Mouse (Mus musculus) intestine, embryonic 16.5 days (tissue): ENCODE measurements around the gene Rhd. TPM values are rescaled to one million over a fixed set of nuclear protein-coding genes. Genes with fewer than 3 reads are reported as not detected.

Experiments used
- ATAC-seq: fragments of 200-750 bp; cut with Nextera tagmentation; 2 replicates; pipeline ENCODE4 v1.8.0; 2017; ENCODE audit warnings: moderate TSS enrichment, moderate library complexity
- H3K27ac ChIP-seq: fragments of 300-500 bp; sonication (generic); 2 replicates; pipeline ENCODE4 v1.5.1; 2014; ENCODE audit warnings: mild to moderate bottlenecking, low read length
- H3K27me3 ChIP-seq: fragments of 300-500 bp; sonication (generic); replicated peaks from 2 replicates; pipeline ENCODE4 v1.6.1; 2014; ENCODE audit warnings: low read length, control low read depth, mixed read lengths; ENCODE audit not compliant: control insufficient read depth, insufficient read depth
- H3K36me3 ChIP-seq: fragments of 300-500 bp; sonication (generic); 2 replicates; pipeline ENCODE4 v1.6.1; 2014; ENCODE audit warnings: low read length, control low read depth; ENCODE audit not compliant: control insufficient read depth, insufficient read depth
- H3K4me1 ChIP-seq: fragments of 300-500 bp; sonication (generic); 2 replicates; pipeline ENCODE4 v1.6.1; 2014; ENCODE audit warnings: low read length, control low read depth, mixed read lengths; ENCODE audit not compliant: control insufficient read depth, insufficient read depth
- H3K4me2 ChIP-seq: fragments of 300-500 bp; sonication (generic); 2 replicates; pipeline ENCODE4 v1.6.1; 2014; ENCODE audit warnings: low read depth, low read length, control low read depth
- H3K4me3 ChIP-seq: fragments of 300-500 bp; sonication (generic); 2 replicates; pipeline ENCODE4 v1.5.1; 2014; ENCODE audit warnings: mild to moderate bottlenecking, low read length
- H3K9ac ChIP-seq: fragments of 300-500 bp; sonication (generic); 2 replicates; pipeline ENCODE4 v1.6.1; 2014; ENCODE audit warnings: low read depth, low read length
- H3K9me3 ChIP-seq: fragments of 300-500 bp; sonication (generic); 2 replicates; pipeline ENCODE4 v1.6.1; 2016; ENCODE audit warnings: low read length, control low read depth; ENCODE audit not compliant: control insufficient read depth
- WGBS: fragments of 180-500 bp; shearing (Covaris S2); extraction: QIAGEN DNeasy Blood & Tissue Kit; methylation state at CpG from one replicate; pipeline ENCODE4 v1.1.7; 2014; 5-methylcytosine and 5-hydroxymethylcytosine counted together
- polyA plus RNA-seq: library from polyadenylated mRNA; unstranded; fragments of >200 nt; fragmentation: Nextera tagmentation; extraction: Ambion mirVana; gene quantifications from 2 replicates; pipeline ENCODE4 v1.2.1, GENCODE M21; 2015

Rhd gene
- polyA plus RNA-seq, 1 experiment from 2014 or later: 10.1 TPM

GRCm38 (mm10) chr4:134928464-134928836 is 64.1 kb downstream of the Rhd start:
- Histone ChIP-seq H3K27ac (no peak overlapping the region), H3K9ac (no peak overlapping the region), H3K36me3 (peaks cover 22% of the 10 kb centered on the region), H3K4me2 (no peak overlapping the region), H3K9me3 (no peaks in the 10 kb centered on the region), H3K27me3 (no peaks in the 10 kb centered on the region), H3K4me3 (no peak overlapping the region), H3K4me1 (peaks cover 17% of the 10 kb centered on the region)
- WGBS: 79% methylated on average over 1 of the region's 1 CpGs
- no peak for ATAC-seq

- no peaks in the 10 kb centered on the region for H3K9me3 ChIP-seq
- H3K4me1 ChIP-seq: peaks cover 17% of the 10 kb centered on the region
- no peak overlapping the region for H3K9ac ChIP-seq
- no peak overlapping the region for H3K4me2 ChIP-seq
- 73% methylated on average over 4 of the region's 4 CpGs for WGBS
- H3K27me3 ChIP-seq: no peaks in the 10 kb centered on the region
- no peak overlapping the region for H3K4me3 ChIP-seq
- no peak for ATAC-seq
- no peak overlapping the region for H3K27ac ChIP-seq
- peaks cover 25% of the 10 kb centered on the region for H3K36me3 ChIP-seq
Observed at GRCm38 (mm10) chr4:134929536-134929935, 65.2 kb downstream of the Rhd start.

DNA sequence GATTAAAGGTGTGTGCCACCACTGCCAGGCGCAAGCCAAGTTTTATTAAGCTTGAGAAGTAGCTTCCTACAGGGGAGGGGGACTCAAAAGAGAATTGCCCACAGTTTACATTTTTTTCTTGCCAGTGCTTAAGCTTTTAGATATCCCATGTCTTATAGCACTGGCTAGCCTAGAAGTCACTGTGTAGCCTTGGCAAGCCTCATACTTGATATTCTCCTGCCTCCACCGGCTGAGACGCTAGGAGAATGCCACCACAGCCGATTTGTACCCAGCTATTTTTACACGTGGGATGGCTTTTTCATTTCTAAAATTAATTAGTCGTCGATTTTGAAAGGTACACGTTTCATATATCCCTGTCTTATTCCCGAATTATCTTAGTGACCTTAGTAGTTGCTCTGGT is 65.9 kb downstream of the Rhd start:
- H3K27me3 ChIP-seq: no peaks in the 10 kb centered on the region
- H3K27ac ChIP-seq: peak overlapping the region; percentile 72
- H3K9ac ChIP-seq: peak overlapping the region; percentile 52; the same call in 1 of the 2 replicates
- H3K9me3 ChIP-seq: no peaks in the 10 kb centered on the region
- peaks cover 15% of the 10 kb centered on the region for H3K4me1 ChIP-seq
- H3K4me2 ChIP-seq: peak overlapping the region; percentile 72
- ATAC-seq: peak; percentile 14; the same call in 1 of the 2 replicates
- H3K4me3 ChIP-seq: peak overlapping the region; percentile 98
- WGBS: 27% methylated on average over 9 of the region's 9 CpGs
- peaks cover 29% of the 10 kb centered on the region for H3K36me3 ChIP-seq

DNA sequence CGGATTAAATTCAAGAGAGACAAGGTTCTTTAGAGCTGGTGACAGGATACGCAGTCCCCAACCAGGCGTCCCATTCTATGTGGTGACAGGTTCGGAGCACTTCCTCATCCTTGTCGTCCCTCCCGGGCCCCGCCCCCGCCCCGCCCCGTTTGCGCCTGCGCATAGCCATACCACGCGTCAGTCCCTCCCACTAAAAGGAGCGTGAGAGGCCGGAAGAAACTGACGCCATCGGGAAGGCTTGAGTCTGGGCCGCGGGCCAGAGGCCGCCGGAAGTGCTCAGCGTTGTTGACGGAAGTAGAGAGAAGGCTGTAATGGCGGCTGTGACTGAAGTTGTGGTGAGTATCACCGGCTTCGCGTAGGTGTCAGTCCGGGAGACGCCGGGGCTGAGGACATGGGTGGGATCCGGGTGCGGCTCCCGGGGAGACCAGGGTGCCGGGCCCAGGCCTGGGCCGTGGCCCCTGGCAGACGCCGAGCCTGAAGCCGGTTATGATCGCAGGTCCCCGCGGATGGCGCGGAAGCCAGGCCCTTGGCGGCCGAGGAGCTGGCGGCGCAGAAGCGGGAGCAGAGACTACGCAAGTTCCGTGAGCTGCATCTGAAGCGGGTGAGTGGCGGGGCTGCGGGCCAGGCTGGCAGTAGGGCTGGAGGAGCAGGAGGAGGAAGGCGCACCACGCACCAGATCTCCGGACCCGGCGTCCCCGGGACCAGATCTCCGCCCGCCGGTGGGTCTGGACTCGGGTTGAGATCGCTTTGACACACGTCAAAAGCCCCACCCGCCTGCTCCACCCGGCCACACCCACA is 66.5 kb downstream of the Rhd start, which contains the start of gene Syf2:
Gene Syf2 (plus strand): TSS at position 215 of the 798 bp plus-strand sequence.
- Histone ChIP-seq H3K27me3 (no peaks in the 10 kb centered on the region), H3K4me2 (peak within 1 kb of the TSS; percentile 72), H3K9ac (peak within 1 kb of the TSS; percentile 82), H3K9me3 (no peaks in the 10 kb centered on the region), H3K4me1 (peaks cover 8% of the 10 kb centered on the region), H3K36me3 (peaks cover 22% of the 10 kb centered on the region), H3K27ac (peak within 1 kb of the TSS; percentile 83), H3K4me3 (peak within 1 kb of the TSS; percentile 98)
- peak; percentile 97 for ATAC-seq
- WGBS: under 1% methylated on average over 68 of the region's 68 CpGs

DNA sequence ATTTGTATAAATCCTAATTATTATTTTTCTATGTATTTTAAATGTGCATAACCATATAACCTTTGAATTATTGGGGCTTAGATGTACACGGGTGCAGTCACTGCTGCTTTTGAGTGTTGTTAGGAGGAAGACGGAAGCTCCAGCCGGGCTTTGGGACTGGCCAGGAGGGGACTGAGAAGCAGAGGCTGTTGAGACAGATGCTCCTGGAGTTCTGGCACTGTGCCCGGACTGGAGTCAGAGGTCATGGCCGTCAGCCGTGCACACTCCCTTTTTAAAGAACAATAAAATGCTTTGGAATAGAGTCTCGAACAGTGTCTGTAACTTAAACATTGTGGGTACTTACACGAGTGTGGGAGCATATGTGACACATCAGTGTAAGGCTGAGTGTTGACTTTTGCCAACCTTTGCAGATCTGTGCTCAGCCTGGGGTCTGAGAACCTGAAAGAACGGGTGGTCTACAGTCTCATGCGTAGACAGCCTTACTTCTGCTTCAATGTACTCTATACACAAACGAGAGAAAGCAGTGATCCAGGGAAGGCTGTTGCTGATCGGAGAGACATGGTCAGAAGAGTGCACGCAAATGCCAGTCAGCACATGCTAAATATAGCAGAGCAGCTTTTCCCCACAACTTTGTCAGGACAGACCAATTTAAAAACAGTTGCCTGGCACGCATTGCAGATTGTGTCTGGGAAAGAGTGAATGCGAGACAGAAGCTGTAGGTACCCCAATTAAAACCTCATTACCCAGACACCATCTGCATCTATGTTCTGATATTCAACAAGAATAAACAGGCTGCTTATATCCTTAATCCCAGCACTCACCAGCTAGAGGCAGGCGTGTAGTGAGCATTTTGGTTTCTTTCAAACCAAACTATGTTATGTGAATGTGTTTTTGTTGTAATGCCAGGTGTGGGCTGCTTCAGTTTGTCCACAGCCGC is 73.2 kb downstream of the Rhd start:
- H3K9ac ChIP-seq: no peak overlapping the region
- H3K36me3 ChIP-seq: peaks cover 14% of the 10 kb centered on the region
- no peak overlapping the region for H3K27ac ChIP-seq
- peak; percentile 42; the same call in 1 of the 2 replicates for ATAC-seq
- H3K9me3 ChIP-seq: no peaks in the 10 kb centered on the region
- 42% methylated on average over 17 of the region's 17 CpGs for WGBS
- no peaks in the 10 kb centered on the region for H3K27me3 ChIP-seq
- H3K4me1 ChIP-seq: peaks cover 4% of the 10 kb centered on the region; the same call in 1 of the 2 replicates
- no peak overlapping the region for H3K4me3 ChIP-seq
- no peak overlapping the region for H3K4me2 ChIP-seq

DNA sequence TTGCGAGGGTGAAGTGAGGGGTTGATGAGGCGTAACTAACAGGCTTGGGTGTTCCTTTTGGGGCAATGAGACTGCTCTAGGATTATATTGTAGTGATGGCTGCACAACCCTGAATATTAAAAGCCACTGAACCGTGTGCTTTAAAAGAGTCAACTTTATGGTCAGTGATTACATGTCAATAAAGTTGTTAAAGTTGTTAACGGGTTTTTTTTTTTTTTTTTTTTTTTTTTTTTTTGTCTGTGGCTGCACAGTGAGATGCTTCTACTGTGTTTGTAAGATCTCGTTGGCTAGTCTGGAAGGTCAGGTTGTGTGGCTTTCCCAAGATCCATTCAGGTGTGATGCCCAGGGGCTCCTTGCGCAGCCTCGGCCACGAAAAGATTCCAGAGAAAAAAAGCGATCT is 75.6 kb downstream of the Rhd start:
- no peak for ATAC-seq
- peaks cover 12% of the 10 kb centered on the region; the same call in 1 of the 2 replicates for H3K27me3 ChIP-seq
- no peak overlapping the region for H3K9ac ChIP-seq
- no peak overlapping the region for H3K27ac ChIP-seq
- H3K9me3 ChIP-seq: no peaks in the 10 kb centered on the region
- H3K4me3 ChIP-seq: no peak overlapping the region
- WGBS: 58% methylated on average over 9 of the region's 9 CpGs
- peaks cover 9% of the 10 kb centered on the region for H3K36me3 ChIP-seq
- H3K4me1 ChIP-seq: peaks cover 4% of the 10 kb centered on the region; the same call in 1 of the 2 replicates
- H3K4me2 ChIP-seq: 0 out of 2 replicates have a peak overlapping the region, but pooled peaks have one; percentile 19

- Histone ChIP-seq H3K27ac (no peak overlapping the region), H3K36me3 (no peaks in the 10 kb centered on the region), H3K9ac (no peak overlapping the region), H3K27me3 (peaks cover 17% of the 10 kb centered on the region; the same call in 1 of the 2 replicates), H3K4me2 (no peak overlapping the region), H3K4me3 (no peak overlapping the region), H3K9me3 (no peaks in the 10 kb centered on the region), H3K4me1 (peaks cover 4% of the 10 kb centered on the region; the same call in 1 of the 2 replicates)
- no peak for ATAC-seq
- WGBS: 45% methylated on average over 27 of the region's 27 CpGs
Observed at GRCm38 (mm10) chr4:134943758-134944538, 79.6 kb downstream of the Rhd start.
